Mouse (Mus musculus): ENCODE measurements around the gene Tshz2.

Gene Tshz2

DNA sequence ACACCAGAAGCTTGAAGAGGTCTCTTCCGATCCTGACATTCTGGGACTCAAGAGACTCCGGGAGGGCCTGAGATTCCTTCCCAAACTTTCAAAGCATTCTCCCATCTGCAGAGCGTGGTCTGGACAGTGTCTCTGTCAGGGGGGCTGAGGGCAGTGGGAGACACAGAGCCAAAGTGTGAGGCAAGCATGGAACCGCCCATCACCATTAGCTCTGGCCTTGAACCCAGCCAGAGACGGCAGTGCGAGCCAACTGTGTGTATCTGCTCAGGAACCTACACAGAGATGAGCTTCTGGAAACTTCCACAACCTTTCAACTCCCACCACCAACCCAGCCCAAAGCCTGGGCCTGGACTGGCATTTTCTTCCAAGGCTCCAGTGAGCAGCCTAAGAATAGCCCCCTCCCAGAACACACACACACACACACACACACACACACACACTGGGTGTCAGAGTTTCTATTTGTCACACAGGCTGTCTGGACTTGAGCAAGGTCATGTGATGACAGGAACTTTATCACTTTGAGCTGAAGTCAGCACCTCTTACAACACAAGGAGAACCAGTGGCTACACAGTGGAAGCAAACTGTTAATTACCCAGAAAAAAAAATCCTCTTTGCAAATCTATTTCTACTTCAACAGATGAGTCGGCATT is 67.2 kb downstream of the Tshz2 start:
- DNase-seq (ENCODE audit: low read depth, low spot score), result no peak

DNA sequence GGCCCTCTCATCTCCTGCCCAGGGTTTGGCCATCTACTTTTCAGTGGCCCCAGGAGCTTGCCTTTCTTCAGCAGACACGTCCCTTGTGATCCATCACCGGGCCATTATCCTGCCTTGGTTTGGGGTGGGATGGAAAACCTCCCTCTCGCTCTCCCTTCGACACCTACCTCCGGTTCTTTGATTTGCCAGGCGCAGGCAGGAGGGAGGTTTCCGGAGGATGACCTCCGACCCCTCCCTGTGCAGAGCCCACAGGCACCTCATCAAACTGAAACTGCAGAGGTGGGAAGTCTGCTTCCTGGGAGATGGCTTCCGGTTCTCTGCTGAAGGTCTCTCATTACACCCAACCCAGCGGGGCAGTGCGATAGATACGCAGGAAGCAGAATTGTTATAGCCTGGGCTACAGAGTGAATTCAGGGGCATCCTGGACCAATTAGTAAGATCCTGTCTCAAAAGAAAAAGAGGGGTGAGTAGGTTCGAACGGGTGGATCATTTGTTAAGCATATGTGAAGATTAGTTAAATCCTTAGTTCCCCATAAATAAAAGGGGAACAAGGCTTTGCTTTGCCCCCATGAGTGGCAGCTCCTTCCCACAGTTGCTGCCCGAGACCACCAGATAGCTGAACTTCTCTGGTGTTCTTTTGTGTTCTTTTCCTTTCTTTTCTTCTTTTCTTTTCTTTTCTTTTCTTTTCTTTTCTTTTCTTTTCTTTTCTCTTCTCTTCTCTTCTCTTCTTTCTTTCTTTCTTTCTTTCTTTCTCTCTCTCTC is 70.1 kb downstream of the Tshz2 start:
- no peak for DNase-seq (ENCODE audit: low read depth, low spot score)

DNA sequence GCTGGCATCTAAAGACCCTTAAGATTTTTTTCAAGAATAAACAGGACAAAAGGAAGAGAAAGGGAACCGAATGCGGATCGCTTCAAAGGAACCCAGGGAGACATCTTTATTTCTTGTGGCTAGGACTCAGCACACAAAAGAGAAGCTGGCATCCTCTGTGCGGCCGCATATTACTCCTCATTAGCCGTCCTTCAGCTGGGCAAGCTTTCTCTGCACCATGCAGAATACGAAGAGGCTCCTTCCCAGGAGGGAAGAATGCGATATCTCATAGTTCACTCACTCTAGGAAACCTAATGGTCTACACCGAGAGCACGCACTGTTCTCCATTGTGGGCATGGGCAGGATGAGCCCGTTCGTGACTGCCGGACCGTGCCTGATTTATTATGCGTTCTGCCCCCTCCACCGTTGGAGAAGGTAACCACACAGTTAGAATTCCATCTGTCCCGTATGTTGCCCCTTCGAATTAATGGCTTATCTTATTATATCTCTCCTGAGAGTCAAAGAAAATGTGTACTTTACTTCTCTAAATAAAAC is 89.0 kb downstream of the Tshz2 start:
- DNase-seq (ENCODE audit: low read depth, low spot score), result no peak

DNA sequence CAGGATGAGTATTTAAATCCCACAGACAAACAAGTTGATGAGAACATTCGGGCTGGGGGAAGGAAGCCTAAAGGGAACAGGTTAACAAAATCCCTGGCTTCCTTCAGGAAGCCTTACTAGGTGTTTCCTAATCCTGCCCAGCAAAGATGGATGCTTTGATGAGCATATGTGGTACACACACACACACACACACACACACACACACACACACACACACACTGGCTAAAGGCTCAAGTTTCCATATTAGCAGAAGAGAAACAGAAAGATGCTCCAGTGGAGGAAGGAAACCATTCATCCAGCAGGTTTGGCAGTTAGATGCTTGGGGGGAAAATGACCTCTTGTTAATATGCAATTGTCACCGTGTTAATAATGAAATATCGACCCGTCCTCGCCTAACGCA is 89.5 kb downstream of the Tshz2 start:
- DNase-seq (ENCODE audit: low read depth, low spot score), result no peak

DNA sequence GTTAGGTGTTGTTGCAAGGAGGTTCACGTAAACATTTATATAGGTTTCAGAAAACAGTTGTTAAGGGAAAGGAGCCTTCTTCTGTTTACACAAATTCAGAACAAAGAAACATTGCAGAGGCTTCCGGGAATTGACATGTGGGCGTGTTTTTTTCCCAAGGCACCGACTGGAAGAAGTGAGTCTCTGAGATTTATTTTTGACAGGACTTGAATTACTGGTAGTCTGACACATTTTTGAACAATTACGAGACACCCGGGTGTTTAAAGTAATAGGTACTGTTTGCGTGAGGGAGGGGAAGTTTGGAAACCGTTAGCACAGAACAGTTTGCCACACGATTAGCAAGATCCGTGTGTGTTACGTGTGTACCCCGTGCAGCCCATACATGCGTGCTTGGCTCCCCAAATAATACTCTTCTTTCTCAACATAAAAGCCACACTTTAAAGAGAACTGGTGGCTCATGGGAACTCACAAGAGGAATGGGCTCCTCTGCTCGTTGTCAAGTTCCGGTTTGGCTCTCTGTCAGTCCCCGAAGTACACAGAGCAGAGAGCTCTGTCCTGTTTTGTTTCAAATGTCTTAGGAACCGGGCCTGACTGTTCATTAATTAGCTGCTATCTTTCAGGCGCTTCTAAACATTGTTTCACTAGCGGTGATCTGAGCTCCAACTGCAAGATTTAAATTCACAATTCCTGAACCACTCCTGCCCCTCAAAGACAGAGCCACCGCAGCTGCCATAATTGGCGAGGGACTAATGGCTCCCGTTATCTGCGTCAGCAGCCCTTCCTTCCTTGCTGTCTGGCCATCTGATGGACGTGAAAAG is 91.0 kb downstream of the Tshz2 start:
- no peak for DNase-seq (ENCODE audit: low read depth, low spot score)

DNA sequence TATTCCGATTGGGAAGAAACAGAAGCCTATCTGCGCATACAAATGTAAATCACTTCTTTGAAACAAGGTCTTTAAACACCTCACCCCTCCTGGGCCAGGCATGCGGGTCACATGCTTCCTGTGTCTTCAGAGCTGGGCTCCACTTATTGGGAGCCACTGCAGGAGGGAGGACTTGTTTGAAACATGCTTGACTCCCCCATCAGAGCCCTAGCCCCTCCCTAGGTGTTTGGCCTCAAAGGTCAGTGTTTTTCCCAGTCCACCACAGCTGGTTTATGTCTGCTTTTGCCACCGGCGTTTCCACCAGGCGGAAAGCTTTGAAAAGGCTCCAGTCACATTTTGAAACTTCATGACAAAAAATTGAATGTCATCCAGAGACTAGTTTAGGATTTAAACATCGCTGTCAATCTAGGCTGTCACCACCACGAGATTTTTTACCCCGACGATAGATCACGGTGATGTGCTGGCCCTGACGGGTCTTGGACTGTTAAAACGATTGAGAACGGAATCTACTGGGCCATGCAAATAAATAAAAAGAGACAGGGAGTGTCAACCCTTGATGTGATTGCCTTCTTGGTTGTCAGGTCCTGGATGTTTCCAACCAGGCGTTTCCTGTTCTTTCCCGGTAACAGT is 96.0 kb downstream of the Tshz2 start:
- DNase-seq (ENCODE audit: low read depth, low spot score), result no peak

DNA sequence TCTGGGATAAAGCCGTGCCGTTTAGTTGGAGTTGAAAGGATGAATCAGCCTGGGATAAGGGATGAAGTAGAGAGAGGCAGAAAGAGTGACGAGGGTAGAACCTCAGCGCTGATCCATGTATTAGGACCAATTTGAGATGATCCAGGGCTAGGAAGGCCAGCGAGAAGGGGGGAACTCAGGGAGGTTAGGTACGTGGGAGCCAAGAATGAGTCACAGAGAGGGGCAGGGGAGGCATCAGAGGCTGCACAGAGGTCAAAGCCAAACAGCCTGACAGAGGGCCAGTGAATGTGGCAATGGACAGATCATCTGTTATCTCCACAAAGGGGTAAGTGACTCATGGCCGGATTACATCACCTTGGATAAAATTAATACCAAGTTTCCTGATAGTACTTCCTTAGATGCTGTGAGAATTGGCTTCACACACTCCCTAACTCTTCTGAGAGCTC is 97.8 kb downstream of the Tshz2 start:
- no peak for DNase-seq (ENCODE audit: low read depth, low spot score)

DNA sequence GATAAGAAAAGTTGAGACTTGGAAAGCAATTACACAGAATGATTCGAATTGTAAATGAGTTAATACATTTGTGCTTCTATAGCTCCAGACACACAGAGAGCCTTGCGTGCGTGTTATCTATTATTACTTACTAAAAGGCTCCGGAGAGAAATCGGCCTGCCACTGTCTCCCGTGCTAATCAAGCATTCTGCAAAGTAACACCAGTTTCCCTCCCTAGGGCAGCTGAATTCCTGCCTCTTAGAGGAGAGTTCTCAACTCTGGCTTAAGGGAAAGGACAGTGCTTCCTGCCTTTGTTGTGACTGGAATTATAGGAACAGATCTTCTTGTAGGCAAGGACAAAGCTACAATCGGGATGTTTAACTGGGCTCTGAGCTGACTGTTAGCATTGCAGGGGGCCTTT is 101.2 kb downstream of the Tshz2 start:
- DNase-seq (ENCODE audit: low read depth, low spot score), result no peak

DNA sequence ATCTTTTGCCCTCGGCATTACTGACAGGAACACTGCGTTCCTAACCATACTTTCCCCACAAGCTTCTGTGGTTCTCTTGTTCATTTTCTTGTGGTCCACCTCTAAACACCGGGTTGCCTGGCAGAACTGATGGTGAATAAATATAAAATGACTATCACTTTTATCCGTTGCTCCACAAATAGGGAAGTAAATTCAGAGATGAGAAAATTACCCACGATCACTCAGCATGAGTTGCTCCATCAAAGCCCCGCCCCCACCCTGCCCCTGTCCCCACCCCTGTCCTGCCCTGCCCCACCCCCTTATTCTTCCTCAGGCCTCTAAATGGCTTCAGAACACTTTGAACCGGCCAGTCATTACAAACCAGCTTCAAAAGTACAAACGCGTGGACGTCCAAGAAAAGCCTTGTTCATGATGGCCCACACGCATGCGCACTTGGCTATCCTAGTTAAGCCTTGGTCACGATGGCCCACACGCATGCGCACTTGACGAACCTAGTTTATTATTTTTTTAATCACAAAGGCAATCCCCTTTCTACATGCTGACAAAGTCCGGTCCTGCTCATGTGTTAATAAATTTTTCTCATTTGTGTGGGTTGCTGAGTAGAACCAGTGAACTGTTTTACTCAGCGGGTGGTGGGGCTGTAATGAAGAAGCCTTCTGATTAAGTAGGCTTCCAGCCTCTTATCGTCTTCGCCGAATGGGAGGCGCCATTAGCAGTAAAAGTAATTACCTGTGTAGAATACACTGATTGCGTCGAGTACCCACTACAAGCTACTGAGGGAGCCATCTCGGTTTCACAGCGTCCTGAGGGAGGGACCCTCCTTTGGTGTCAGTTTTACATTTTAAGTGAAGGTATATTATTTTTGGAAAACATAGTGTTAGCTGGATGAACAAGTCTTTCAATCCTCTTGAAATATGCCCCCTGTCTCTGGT is 102.9 kb downstream of the Tshz2 start:
- DNase-seq (ENCODE audit: low read depth, low spot score), result no peak

DNA sequence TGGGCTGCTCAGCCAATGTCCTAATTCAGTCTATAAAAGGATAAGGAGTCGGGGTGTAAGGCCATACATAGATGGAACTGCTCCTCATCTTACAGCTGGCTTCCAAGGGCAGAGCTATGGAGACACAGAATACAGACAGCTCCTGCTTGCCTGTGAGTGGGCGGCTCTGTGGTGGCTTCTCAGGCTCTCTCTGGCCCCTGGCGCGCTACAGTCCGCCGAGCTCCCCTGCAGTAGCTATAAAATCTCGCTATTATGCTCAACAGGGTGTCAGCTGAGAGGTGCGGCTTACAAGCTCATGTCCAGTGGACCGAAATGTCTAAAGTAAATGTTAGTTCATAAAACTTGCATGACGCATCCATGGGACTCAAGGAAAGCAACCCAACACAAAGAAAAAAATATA is 108.2 kb downstream of the Tshz2 start:
- DNase-seq (ENCODE audit: low read depth, low spot score), result no peak

DNA sequence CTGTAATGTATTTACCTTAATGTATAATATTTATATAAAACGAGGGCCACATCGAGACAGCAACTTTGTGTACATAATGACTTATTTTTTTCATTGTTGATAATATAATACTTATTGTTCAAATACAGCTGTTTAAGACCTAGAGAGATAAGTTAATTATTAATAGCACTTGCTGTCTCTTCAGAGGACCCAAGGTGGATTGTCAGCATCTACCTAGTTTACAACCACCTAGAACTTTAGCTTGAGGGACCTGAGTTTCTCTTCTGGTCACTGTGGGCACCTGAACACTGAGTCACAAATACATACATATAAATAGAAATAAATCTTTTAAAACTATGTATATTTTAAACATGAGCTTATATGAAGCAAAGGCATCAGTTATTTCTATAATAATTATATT is 110.0 kb downstream of the Tshz2 start:
- DNase-seq (ENCODE audit: low read depth, low spot score), result no peak

DNA sequence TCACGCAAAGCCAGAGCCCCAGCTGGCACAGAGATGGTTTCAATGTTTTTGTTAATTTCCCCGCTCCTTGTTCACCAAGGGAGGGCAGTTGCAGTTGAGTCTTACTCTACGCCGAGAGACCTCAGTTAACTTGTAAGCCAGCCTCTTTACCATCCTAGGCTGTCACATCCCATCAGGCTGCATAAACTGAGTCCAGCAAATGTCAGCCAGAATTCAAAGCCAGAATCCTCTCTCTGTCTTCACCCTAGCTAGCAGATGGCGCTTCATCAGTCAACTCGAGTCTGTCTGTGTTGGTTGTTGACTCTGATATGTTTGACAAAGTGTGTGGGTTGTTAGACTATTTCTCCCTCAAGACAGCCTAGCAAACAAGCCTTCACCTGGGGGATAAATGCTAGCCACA is 110.5 kb downstream of the Tshz2 start:
- no peak for DNase-seq (ENCODE audit: low read depth, low spot score)

DNA sequence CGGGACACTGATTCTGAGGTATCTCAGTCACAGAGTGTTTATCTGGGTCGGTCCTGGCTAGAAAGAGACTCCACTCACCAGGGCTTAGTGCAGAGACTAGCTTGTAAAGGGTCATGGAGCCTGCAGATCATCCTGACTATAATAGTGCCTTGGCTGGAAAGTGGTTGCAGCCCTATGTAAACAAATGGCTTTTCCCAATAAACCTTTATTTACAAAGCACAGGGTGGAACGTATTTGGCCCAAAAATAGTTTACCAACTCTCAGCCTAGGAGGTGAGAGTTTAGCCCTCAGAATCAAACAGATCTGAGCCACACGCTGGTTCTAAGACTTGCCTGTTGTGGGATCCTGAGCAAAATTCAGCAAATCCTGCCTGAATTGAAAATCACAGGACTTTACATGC is 111.1 kb downstream of the Tshz2 start:
- no peak for DNase-seq (ENCODE audit: low read depth, low spot score)

DNA sequence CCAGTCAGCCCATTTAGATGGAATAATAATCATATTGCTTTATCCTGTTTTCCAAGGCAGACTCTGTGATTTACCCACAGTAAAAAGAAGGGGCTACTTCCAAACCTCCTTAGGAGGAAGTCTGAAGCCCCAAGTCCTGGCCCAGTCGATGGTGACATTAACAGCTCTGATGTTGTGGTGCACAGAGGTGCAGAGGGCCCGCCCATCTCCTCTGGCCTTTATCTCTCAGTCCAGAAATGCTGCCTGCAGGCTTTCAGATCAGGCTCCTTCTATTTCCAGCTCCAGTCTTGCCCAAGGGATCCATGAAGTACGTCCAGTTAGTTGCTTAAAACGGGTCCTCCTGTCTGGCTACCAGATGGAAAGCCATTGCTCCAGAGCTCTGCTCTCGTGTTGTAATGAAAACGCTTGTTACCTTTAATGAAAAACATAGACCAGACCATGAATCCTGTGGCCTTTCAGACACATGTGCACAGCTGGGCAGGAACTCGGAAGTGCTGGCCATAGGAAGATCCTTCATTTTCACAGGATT is 114.4 kb downstream of the Tshz2 start:
- no peak for DNase-seq (ENCODE audit: low read depth, low spot score)

DNA sequence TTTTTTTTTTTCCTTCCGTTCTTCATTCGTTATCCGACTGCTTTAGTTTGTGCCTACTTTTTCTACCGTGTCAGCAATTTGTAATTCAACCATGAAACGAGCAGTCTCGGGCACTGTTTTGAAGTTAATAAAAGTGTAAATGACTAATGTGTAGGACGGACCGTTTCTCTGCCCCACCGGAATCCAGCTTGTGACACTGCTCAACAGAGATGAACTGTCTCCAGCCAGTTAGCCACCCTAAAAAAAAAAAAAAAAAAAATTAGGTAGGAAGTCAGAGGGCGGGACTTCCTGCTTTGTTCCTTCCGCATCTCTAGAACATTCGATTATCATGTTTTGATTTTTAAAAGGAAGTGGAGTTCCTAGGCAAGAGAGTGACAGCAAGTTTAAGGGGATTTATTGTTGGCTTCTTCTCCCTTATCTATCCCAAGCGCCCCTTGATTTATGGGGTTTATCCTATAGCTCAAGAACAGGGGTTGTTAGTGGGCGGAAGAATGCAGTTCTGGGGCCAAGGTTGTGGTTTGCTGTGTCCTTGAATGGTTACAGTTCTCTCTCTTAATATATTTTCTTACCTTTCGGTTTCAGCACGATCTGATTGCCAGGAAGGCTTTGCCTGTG is 116.6 kb downstream of the Tshz2 start:
- no peak for DNase-seq (ENCODE audit: low read depth, low spot score)

DNA sequence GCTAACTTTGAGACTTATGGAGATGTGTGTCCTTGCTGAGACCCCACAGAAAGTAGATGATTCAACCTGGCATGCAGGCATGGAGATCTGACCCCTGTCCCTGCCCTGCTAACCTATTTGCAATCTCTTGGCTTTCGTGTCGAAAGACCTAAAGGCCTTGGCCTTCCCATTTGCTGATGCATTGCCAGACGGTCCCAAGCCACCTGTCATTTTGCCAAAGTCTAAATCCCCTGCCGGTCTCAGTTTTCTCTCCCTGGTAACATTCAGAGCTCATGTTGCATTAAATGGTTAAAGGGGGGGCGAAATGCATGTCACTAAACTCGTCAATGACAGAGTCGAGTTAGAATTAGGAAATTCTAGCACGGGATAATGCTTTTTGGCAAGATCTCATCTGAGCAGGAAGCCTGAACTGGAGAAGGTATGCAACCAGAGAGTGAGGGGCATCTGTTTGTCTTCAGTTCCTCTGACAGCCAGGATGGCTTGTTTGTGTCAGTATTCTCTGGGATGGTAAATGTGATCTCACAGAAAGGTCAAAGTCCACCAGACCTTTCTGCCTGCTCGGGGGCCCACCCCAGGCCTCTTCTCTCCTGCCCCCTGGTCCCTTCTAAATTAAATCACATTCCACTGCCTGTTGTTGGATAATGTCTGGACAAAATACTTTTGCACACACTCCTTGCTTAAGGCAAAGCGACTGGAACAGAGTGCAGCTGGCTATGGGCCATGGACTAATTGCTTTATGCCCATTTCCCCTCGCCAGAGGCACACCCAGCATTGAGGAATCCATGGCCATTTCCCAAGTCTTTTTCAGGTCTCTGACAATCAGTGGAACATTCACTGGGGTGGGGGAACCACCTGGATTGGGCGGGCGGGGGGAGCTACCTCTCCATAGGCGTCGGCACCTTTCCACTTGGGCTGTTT is 118.0 kb downstream of the Tshz2 start:
- DNase-seq (ENCODE audit: low read depth, low spot score), result no peak

DNA sequence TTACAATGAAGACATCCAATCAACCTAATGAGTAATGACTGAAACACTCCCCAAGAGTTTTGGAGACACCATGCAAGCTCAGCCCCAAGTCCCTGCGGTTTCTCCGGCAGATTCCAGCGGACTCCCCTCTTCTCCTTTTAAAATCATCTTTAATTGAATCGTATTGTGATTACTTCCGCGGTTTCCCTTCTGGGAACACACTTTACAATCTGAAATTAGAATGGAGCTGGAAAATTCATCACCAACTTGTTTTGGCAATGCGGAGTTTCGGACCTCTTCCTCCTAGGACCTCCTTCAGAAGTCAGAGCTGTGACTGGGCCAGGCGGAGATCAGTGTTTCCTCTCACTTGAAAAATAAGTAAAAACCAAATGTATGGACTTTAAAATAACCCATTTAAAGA is 119.3 kb downstream of the Tshz2 start:
- DNase-seq (ENCODE audit: low read depth, low spot score), result no peak

DNA sequence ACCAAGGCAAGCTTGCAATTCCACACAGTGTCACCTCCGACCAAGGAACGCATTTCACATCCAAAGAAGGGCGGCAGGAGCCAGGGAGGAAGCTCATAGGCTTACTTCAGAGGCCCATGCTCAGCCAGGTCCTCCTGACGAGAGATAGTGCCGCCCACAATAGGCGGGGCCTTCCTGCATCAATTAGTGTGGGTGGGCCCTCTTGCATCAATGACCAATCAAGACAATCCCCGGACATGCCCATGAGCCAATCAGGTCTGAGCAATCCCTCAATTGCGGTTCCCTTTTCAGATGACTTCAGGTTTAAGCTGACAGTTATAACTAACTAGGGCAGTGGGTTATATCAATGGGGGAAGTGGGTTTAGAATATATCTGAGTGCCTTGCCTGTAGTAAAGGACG is 120.6 kb downstream of the Tshz2 start:
- DNase-seq (ENCODE audit: low read depth, low spot score), result no peak

DNA sequence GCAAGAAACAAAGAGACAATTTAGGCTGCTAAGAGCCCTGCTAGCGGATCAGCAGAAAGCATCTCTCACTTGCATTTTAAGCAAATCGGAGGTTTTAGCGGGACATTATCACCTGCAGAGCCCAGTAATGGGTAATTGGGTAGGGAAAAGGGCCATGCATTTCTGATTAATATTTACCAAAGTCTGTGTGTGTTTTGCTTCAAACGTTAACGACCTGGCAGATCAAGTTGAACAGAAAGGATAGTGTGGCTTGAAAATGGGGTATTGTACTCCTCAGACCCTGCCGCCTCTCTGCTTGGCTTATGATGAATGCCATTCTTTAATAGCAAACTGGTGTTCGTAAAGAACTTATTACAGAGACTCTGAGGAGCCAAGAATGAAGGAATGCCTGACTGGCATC is 122.3 kb downstream of the Tshz2 start:
- no peak for DNase-seq (ENCODE audit: low read depth, low spot score)

All from telencephalon, adult 2 months (tissue).